Mouse (Mus musculus): ENCODE data around the gene Tecr.
"Not testable (repeated sequence)": the region's sequence is repeated elsewhere in the genome, so short reads cannot be mapped to it uniquely, and the experiment has no call there.

Tecr gene

GRCm38 (mm10) chr8:83617111-83617510, 9.3 kb upstream of the Tecr start:
- no peak for DNase-seq

- DNase-seq: no peak
These were observed 8.9 kb upstream of the Tecr start for GRCm38 (mm10) chr8:83616625-83617024.

GRCm38 (mm10) chr8:83613695-83614094, 5.9 kb upstream of the Tecr start:
- DNase-seq: no peak

- DNase-seq: no peak
These were observed 4.2 kb upstream of the Tecr start for GRCm38 (mm10) chr8:83611921-83612320.

GRCm38 (mm10) chr8:83609547-83610180, 1.9 kb upstream of the Tecr start:
- no peak for DNase-seq

GRCm38 (mm10) chr8:83609086-83609485, 1.3 kb upstream of the Tecr start:
- DNase-seq: no peak

GRCm38 (mm10) chr8:83608398-83608829, 643 bp upstream of the Tecr start:
- peak; percentile 87 for DNase-seq

GRCm38 (mm10) chr8:83602650-83603029, 5.1 kb downstream of the Tecr start:
- no peak for DNase-seq

- no peak for DNase-seq
These were observed 8.0 kb downstream of the Tecr start for GRCm38 (mm10) chr8:83599814-83600213.

- DNase-seq: peak; percentile 52
These were observed 9.6 kb downstream of the Tecr start for GRCm38 (mm10) chr8:83598146-83598545.

GRCm38 (mm10) chr8:83596369-83596768, 11.4 kb downstream of the Tecr start:
- DNase-seq: peak; percentile 53

- DNase-seq: not testable (repeated sequence)
These were observed 12.8 kb downstream of the Tecr start for GRCm38 (mm10) chr8:83595050-83595345.

GRCm38 (mm10) chr8:83594167-83595049, 13.4 kb downstream of the Tecr start:
- DNase-seq: peak; percentile 100

GRCm38 (mm10) chr8:83593325-83594166, 14.2 kb downstream of the Tecr start:
- peak; percentile 16 for DNase-seq

- peak; percentile 53 for DNase-seq
These were observed 15.1 kb downstream of the Tecr start for GRCm38 (mm10) chr8:83592682-83593081.

- no peak for DNase-seq
These were observed 17.2 kb downstream of the Tecr start for GRCm38 (mm10) chr8:83590488-83591023.

GRCm38 (mm10) chr8:83588886-83589285, 18.9 kb downstream of the Tecr start:
- no peak for DNase-seq

- no peak for DNase-seq
These were observed 20.1 kb downstream of the Tecr start for GRCm38 (mm10) chr8:83587644-83588043.

- no peak for DNase-seq
These were observed 22.4 kb downstream of the Tecr start for GRCm38 (mm10) chr8:83585333-83585732.

GRCm38 (mm10) chr8:83584771-83585170, 23.0 kb downstream of the Tecr start:
- peak; percentile 16 for DNase-seq

GRCm38 (mm10) chr8:83583236-83583635, 24.5 kb downstream of the Tecr start:
- DNase-seq: no peak

- DNase-seq: no peak
These were observed 25.5 kb downstream of the Tecr start for GRCm38 (mm10) chr8:83582226-83582625.

- no peak for DNase-seq
These were observed 26.9 kb downstream of the Tecr start for GRCm38 (mm10) chr8:83580826-83581225.

All from retina, postnatal 1 day (tissue).